Mouse (Mus musculus): ENCODE results near the gene Esrrb. TPM values are rescaled to one million over a fixed set of nuclear protein-coding genes. Genes with fewer than 3 reads are reported as not detected.

The Esrrb gene
- total and polyA plus RNA-seq, 2 experiments from 2014 or later: 3.1 to 9.8 TPM

- no peak overlapping the region for H3K27ac ChIP-seq
- no peaks in the 10 kb centered on the region for H3K27me3 ChIP-seq (ENCODE audit: insufficient read depth, low read length)
- no peak overlapping the region for H3K9ac ChIP-seq (replicated peaks; ENCODE audit: low read length)
- no peak overlapping the region for H3K4me2 ChIP-seq (ENCODE audit: low read depth, low read length)
- H3K9me3 ChIP-seq (ENCODE audit: low read length): no peaks in the 10 kb centered on the region
- no peak for DNase-seq (ENCODE audit: low spot score)
- TF ChIP-seq CTCF (IDR thresholded peaks at IDR 0.05; ENCODE audit: low read depth): no peak
- no peaks in the 10 kb centered on the region for H3K36me3 ChIP-seq (ENCODE audit: insufficient read depth, low read length)
- H3K4me1 ChIP-seq (ENCODE audit: insufficient read depth, low read length): no peaks in the 10 kb centered on the region
- H3K4me3 ChIP-seq (ENCODE audit: low read length): no peak overlapping the region
- ATAC-seq: no peak
- WGBS: 69% methylated on average over 4 of the region's 4 CpGs
Observed at GRCm38 (mm10) chr12:86538711-86539110, 177.8 kb downstream of the Esrrb start.

DNA sequence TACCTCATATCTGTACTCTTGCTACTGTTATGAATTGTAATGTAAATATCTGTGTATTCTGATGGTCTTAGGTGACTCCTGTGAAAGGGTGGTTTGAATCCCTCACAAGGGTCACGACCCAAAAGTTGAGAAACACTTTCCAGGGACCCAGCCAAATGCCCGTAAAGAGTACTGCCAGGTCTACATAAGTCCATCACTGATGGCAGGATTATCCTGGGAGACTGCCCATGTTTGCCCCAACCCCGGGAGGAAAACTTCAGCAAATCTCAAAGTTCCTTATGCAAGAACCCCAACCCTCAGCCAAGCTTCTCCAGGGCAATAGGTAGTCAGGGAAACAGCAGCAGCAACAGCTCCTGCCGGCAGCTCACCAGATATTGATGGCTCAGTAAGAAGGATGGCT, 178.6 kb downstream of the Esrrb start:
- Histone ChIP-seq H3K36me3 (ENCODE audit: insufficient read depth, low read length) (no peaks in the 10 kb centered on the region), H3K4me1 (ENCODE audit: insufficient read depth, low read length) (no peaks in the 10 kb centered on the region), H3K4me2 (ENCODE audit: low read depth, low read length) (no peak overlapping the region), H3K27me3 (ENCODE audit: insufficient read depth, low read length) (no peaks in the 10 kb centered on the region), H3K27ac (no peak overlapping the region), H3K4me3 (ENCODE audit: low read length) (no peak overlapping the region), H3K9me3 (ENCODE audit: low read length) (no peaks in the 10 kb centered on the region), H3K9ac (replicated peaks; ENCODE audit: low read length) (no peak overlapping the region)
- WGBS: 73% methylated on average over 4 of the region's 4 CpGs
- no peak for TF ChIP-seq CTCF (IDR thresholded peaks at IDR 0.05; ENCODE audit: low read depth)
- ATAC-seq: no peak
- no peak for DNase-seq (ENCODE audit: low spot score)

DNA sequence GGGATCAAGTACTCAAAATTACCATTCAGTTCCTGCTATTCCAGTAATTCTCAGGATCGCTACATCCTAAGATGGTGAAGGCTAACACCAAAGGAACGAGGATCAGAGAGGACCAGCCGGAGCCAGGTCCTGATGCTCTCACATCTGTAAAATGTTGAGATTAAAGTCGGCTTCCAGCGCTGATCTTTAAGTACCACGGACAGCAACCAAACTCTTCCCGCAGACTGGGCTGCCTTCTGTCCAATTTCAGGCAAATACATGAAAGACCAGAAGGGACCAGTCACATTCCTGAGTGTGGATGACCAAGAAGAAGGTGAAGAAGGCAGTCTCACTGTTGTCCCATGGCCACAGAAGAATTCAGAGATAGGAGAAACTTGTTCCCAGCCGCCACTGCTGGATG, 186.9 kb downstream of the Esrrb start:
- Histone ChIP-seq H3K4me3 (ENCODE audit: low read length) (no peak overlapping the region), H3K9me3 (ENCODE audit: low read length) (no peaks in the 10 kb centered on the region), H3K27ac (no peak overlapping the region), H3K4me1 (ENCODE audit: insufficient read depth, low read length) (no peaks in the 10 kb centered on the region), H3K27me3 (ENCODE audit: insufficient read depth, low read length) (no peaks in the 10 kb centered on the region), H3K9ac (replicated peaks; ENCODE audit: low read length) (no peak overlapping the region), H3K4me2 (ENCODE audit: low read depth, low read length) (no peak overlapping the region), H3K36me3 (ENCODE audit: insufficient read depth, low read length) (no peaks in the 10 kb centered on the region)
- 37% methylated on average over 8 of the region's 8 CpGs for WGBS
- TF ChIP-seq CTCF (IDR thresholded peaks at IDR 0.05; ENCODE audit: low read depth): no peak
- DNase-seq (ENCODE audit: low spot score) (no peak), ATAC-seq (no peak)

DNA sequence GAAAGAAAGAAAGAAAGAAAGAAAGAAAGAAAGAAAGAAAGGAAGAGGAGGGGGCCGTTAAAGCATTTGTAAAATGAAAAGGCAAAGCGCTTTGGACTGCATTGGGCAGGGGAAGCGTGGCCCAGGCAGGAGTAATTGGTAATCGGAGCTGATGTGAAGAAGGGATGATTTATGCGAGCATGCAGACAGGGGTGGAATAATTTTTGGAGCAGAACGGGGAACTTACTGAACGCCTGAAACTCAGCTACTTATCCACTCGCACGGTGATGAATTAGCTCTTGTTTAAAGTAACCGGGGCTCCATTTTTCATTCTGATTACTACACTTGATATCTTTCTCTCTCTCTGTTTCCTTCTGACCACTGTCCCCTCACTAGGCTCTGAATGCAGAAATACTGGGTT, 192.1 kb downstream of the Esrrb start:
- Histone ChIP-seq H3K4me2 (ENCODE audit: low read depth, low read length) (no peak overlapping the region), H3K27me3 (ENCODE audit: insufficient read depth, low read length) (no peaks in the 10 kb centered on the region), H3K4me3 (ENCODE audit: low read length) (no peak overlapping the region), H3K27ac (no peak overlapping the region), H3K36me3 (ENCODE audit: insufficient read depth, low read length) (no peaks in the 10 kb centered on the region), H3K9me3 (ENCODE audit: low read length) (no peaks in the 10 kb centered on the region), H3K9ac (replicated peaks; ENCODE audit: low read length) (no peak overlapping the region), H3K4me1 (ENCODE audit: insufficient read depth, low read length) (no peaks in the 10 kb centered on the region)
- ATAC-seq (no peak), DNase-seq (ENCODE audit: low spot score) (no peak)
- no peak for TF ChIP-seq CTCF (IDR thresholded peaks at IDR 0.05; ENCODE audit: low read depth)
- WGBS: 43% methylated on average over 10 of the region's 10 CpGs

- Histone ChIP-seq H3K27ac (no peak overlapping the region), H3K36me3 (ENCODE audit: insufficient read depth, low read length) (no peaks in the 10 kb centered on the region), H3K4me1 (ENCODE audit: insufficient read depth, low read length) (no peaks in the 10 kb centered on the region), H3K4me2 (ENCODE audit: low read depth, low read length) (no peak overlapping the region), H3K9me3 (ENCODE audit: low read length) (no peaks in the 10 kb centered on the region), H3K9ac (replicated peaks; ENCODE audit: low read length) (no peak overlapping the region), H3K4me3 (ENCODE audit: low read length) (no peak overlapping the region), H3K27me3 (ENCODE audit: insufficient read depth, low read length) (no peaks in the 10 kb centered on the region)
- no peak for ATAC-seq
- 44% methylated on average over 10 of the region's 10 CpGs for WGBS
- DNase-seq (ENCODE audit: low spot score): no peak
- no peak for TF ChIP-seq CTCF (IDR thresholded peaks at IDR 0.05; ENCODE audit: low read depth)
Observed at GRCm38 (mm10) chr12:86556796-86557517, 196.0 kb downstream of the Esrrb start.

DNA sequence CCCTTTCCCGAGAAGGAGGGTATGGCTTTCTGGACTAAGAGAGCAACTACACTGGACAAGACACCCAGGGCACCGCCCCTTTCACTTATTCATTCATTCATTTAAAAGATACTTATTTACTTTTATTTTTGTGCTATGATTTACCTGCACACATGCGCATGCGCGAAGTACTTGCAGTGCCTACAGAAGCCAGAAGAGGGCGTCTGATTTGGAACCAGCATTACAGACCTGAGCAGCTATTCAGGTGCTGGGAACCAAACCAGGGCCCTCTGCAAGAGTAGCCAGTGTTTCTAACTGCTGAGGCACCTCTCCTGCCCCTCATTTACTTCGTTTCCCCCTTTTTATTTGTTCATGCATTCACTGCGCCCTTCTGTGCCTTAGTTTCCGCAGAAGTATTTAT, 198.0 kb downstream of the Esrrb start:
- Histone ChIP-seq H3K9me3 (ENCODE audit: low read length) (no peaks in the 10 kb centered on the region), H3K27ac (no peak overlapping the region), H3K27me3 (ENCODE audit: insufficient read depth, low read length) (no peaks in the 10 kb centered on the region), H3K4me1 (ENCODE audit: insufficient read depth, low read length) (no peaks in the 10 kb centered on the region), H3K4me2 (ENCODE audit: low read depth, low read length) (no peak overlapping the region), H3K4me3 (ENCODE audit: low read length) (no peak overlapping the region), H3K9ac (replicated peaks; ENCODE audit: low read length) (no peak overlapping the region), H3K36me3 (ENCODE audit: insufficient read depth, low read length) (no peaks in the 10 kb centered on the region)
- TF ChIP-seq CTCF (IDR thresholded peaks at IDR 0.05; ENCODE audit: low read depth): no peak
- no peak for DNase-seq (ENCODE audit: low spot score)
- 92% methylated on average over 9 of the region's 9 CpGs for WGBS
- ATAC-seq: no peak

DNA sequence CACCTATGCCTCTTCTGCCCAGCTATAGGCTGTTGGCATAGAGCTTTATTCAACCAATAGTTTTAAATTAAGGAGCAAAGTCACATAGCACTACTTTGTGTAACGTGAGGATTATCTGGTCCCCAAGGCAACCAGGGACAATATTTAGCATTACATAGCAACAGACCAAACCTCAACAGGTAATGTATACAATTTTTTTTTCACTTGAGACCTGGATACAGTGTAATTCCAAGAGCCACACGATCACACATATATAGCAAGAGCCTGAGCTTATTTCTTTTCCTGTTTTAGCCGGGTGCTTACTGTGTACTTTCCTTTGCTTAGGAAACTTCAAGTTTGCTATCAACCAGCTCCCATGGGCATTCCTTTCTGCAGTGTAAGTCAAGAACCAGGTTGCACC, 201.8 kb downstream of the Esrrb start:
- no peak overlapping the region for H3K9ac ChIP-seq (replicated peaks; ENCODE audit: low read length)
- H3K36me3 ChIP-seq (ENCODE audit: insufficient read depth, low read length): no peaks in the 10 kb centered on the region
- no peak for ATAC-seq
- no peak for DNase-seq (ENCODE audit: low spot score)
- TF ChIP-seq CTCF (IDR thresholded peaks at IDR 0.05; ENCODE audit: low read depth): no peak
- H3K4me3 ChIP-seq (ENCODE audit: low read length): no peak overlapping the region
- no peak overlapping the region for H3K27ac ChIP-seq
- no peaks in the 10 kb centered on the region for H3K9me3 ChIP-seq (ENCODE audit: low read length)
- no peak overlapping the region for H3K4me2 ChIP-seq (ENCODE audit: low read depth, low read length)
- WGBS: 75% methylated on average over 3 of the region's 3 CpGs
- no peaks in the 10 kb centered on the region for H3K27me3 ChIP-seq (ENCODE audit: insufficient read depth, low read length)
- H3K4me1 ChIP-seq (ENCODE audit: insufficient read depth, low read length): peaks cover 4% of the 10 kb centered on the region; the same call in 1 of the 2 replicates

Measured in hindbrain, postnatal 0 days (tissue).